Mouse (Mus musculus) midbrain, embryonic 16.5 days (tissue): ENCODE measurements at regions not wholly inside any gene's neighbourhood (a gene's known extent, or its start where the extent isn't known, plus 50 kb on each side); places are given as distances from the start of the nearest gene placed in this dataset.

Experiments used
- ATAC-seq: fragments of 200-750 bp; cut with Nextera tagmentation; 2 replicates; pipeline ENCODE4 v1.8.0; 2017; ENCODE audit warnings: moderate TSS enrichment
- H3K27ac ChIP-seq: fragments of 300-500 bp; sonication (generic); 2 replicates; pipeline ENCODE4 v1.5.1; 2014; ENCODE audit warnings: mild to moderate bottlenecking, low read length, mixed read lengths
- H3K27me3 ChIP-seq: fragments of 300-500 bp; sonication (generic); 2 replicates; pipeline ENCODE4 v1.6.1; 2014; ENCODE audit warnings: low read depth, low read length, mixed read lengths; ENCODE audit not compliant: control insufficient read depth, insufficient read depth
- H3K36me3 ChIP-seq: fragments of 300-500 bp; sonication (generic); 2 replicates; pipeline ENCODE4 v1.6.1; 2014; ENCODE audit warnings: mild to moderate bottlenecking, low read length, moderate library complexity, mixed read lengths; ENCODE audit not compliant: control insufficient read depth, insufficient read depth
- H3K4me1 ChIP-seq: fragments of 300-500 bp; sonication (generic); 2 replicates; pipeline ENCODE4 v1.6.1; 2014; ENCODE audit warnings: mild to moderate bottlenecking, low read length, mixed read lengths; ENCODE audit not compliant: control insufficient read depth, insufficient read depth
- H3K4me2 ChIP-seq: fragments of 300-500 bp; sonication (generic); 2 replicates; pipeline ENCODE4 v1.6.1; 2014; ENCODE audit warnings: mild to moderate bottlenecking, low read length, mixed read lengths
- H3K4me3 ChIP-seq: fragments of 300-500 bp; sonication (generic); 2 replicates; pipeline ENCODE4 v1.5.1; 2014; ENCODE audit warnings: low read depth, mild to moderate bottlenecking, low read length, moderate library complexity, mixed read lengths
- H3K9ac ChIP-seq: fragments of 300-500 bp; sonication (generic); 2 replicates; pipeline ENCODE4 v1.6.1; 2014; ENCODE audit warnings: low read depth, low read length, mixed read lengths
- H3K9me3 ChIP-seq: fragments of 300-500 bp; sonication (generic); replicated peaks from 2 replicates; pipeline ENCODE4 v1.6.1; 2014; ENCODE audit warnings: mild to moderate bottlenecking, low read length, mixed read lengths; ENCODE audit not compliant: control insufficient read depth, poor library complexity, severe bottlenecking
- WGBS: fragments of 180-500 bp; shearing (Covaris S2); extraction: QIAGEN DNeasy Blood & Tissue Kit; methylation state at CpG from one replicate; pipeline ENCODE4 v1.1.7; 2014; 5-methylcytosine and 5-hydroxymethylcytosine counted together

DNA sequence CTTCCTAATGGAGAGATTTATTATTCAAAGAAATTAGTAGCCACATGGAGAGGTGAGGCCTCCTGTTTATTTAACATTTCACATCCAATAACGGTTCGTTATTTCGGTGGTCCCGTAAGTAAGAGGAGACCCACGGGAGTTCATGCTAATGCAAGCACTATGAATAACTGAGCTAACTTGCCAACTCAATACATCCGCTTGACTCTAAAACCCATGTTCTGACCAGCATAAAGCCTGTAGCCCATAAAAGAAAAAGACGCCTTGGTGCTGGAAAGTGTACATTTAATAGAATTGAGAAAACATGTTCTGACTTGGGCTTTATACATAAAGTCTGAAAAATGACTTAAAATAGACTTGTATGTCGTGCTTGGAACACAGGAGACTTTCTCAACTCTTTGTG, 198.1 kb upstream of the Dkk2 start:
- no peaks in the 10 kb centered on the region for H3K36me3 ChIP-seq
- no peaks in the 10 kb centered on the region for H3K9me3 ChIP-seq
- 89% methylated on average over 8 of the region's 8 CpGs for WGBS
- no peak for ATAC-seq
- H3K27ac ChIP-seq: no peak overlapping the region
- no peaks in the 10 kb centered on the region for H3K4me1 ChIP-seq
- no peak overlapping the region for H3K9ac ChIP-seq
- no peak overlapping the region for H3K4me2 ChIP-seq
- H3K27me3 ChIP-seq: no peaks in the 10 kb centered on the region
- no peak overlapping the region for H3K4me3 ChIP-seq

DNA sequence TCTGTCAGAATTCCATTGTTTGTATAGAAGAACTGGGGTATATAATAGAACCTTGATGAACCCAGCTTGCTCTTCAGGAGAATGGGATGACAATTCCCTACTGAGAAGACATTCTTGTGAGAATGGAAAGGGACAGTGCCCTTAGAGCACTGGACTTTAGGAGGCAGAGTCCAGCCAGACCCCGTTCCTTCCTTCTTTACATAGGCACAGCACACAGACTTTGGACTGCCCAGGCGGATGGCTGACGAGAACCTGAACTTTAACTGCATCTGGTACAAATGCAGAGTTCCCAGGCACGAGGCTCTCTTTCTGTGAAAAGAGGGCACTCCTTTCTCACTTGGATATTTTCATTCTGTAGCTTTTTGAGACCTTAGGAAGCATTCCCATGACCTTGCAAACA, 197.4 kb upstream of the Dkk2 start:
- no peak overlapping the region for H3K9ac ChIP-seq
- no peaks in the 10 kb centered on the region for H3K36me3 ChIP-seq
- 82% methylated on average over 4 of the region's 4 CpGs for WGBS
- no peak overlapping the region for H3K4me3 ChIP-seq
- ATAC-seq: no peak
- H3K9me3 ChIP-seq: no peaks in the 10 kb centered on the region
- H3K4me2 ChIP-seq: no peak overlapping the region
- H3K27me3 ChIP-seq: no peaks in the 10 kb centered on the region
- no peaks in the 10 kb centered on the region for H3K4me1 ChIP-seq
- H3K27ac ChIP-seq: no peak overlapping the region

DNA sequence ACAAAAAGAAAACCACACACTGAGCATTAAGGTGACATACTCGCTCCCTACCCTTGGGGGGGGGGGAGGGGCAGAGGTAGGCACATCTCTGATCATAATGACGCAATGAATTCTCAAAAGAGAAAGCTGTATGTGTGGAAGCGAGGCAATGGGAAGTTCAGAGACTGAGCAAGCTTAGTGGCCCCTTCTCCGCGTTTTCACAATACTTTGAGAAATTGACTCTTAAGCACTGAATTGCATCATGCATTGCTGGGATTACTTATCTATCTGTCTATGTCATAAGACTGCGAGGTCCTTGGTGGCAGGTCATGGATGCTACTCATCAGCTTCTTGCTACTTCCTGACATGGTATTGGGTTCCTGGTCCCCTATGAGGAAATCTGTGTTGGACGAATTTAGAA, 193.2 kb upstream of the Dkk2 start:
- Histone ChIP-seq H3K27me3 (no peaks in the 10 kb centered on the region), H3K9ac (no peak overlapping the region), H3K4me3 (no peak overlapping the region), H3K4me2 (no peak overlapping the region), H3K27ac (no peak overlapping the region), H3K4me1 (peaks cover 5% of the 10 kb centered on the region; the same call in 1 of the 2 replicates), H3K36me3 (no peaks in the 10 kb centered on the region), H3K9me3 (no peaks in the 10 kb centered on the region)
- no peak for ATAC-seq
- 92% methylated on average over 7 of the region's 7 CpGs for WGBS

DNA sequence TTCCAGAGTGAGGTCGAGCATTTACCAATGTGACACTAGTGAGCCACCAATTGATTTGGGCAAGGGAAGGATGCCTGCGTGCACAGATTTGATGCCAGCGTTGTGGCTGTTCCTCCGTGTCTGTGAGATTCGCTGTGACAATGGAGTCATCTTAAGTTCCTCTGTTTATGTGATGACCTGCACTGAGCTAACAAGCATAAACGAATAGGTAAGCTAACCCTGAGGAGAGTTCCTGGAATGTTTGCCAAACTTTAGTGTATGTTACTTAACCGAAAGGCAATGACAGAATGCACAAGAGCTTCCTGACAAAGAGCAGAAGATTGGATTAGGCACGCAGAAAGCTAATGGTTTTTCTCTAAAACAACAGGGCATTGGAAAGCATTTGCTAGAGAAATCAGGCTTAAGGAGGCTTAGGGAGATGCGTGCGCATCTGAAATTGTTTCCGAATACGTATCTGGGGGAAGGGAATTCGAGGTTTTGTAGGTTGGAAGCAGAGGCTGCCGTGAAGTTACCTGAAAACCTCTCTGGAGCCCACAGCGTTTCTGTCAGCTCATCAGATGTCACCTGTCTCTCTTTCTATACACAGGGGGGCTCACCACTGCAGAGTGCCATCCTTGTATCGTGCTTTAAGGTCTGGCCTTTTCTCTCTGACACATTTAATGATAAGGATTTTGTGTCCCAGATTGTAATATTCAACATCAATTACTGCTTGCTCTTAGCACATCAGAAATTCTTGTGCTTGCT, 191.9 kb upstream of the Dkk2 start:
- 0 out of 2 replicates have a peak overlapping the region, but pooled peaks have one; percentile 30 for H3K9ac ChIP-seq
- ATAC-seq: peak; percentile 71
- H3K4me3 ChIP-seq: peak overlapping the region; percentile 18; the same call in 1 of the 2 replicates
- peak overlapping the region; percentile 50; the same call in 1 of the 2 replicates for H3K27ac ChIP-seq
- H3K36me3 ChIP-seq: no peaks in the 10 kb centered on the region
- H3K27me3 ChIP-seq: no peaks in the 10 kb centered on the region
- WGBS: 31% methylated on average over 16 of the region's 16 CpGs
- H3K4me1 ChIP-seq: peaks cover 5% of the 10 kb centered on the region; the same call in 1 of the 2 replicates
- H3K9me3 ChIP-seq: no peaks in the 10 kb centered on the region
- peak overlapping the region; percentile 47 for H3K4me2 ChIP-seq

DNA sequence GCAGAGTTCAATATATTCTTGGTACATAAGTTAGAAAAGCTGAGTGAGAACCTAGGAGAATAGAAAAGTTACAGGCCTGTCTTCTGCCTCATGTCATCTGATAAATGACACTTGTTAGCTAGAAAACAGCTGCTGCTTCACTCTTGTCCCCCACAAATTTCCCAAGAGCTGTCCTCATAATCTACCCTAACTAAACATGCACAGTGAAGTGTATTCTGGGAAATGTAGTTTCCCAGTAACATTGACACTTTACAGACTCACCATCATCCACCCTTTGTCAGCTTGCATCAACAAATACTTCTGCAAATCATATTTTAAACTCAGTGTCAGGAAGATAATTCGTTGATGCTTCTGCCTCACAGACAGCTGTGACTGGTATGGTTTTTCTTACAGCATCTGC, 190.0 kb upstream of the Dkk2 start:
- Histone ChIP-seq H3K4me2 (no peak overlapping the region), H3K4me1 (peaks cover 5% of the 10 kb centered on the region; the same call in 1 of the 2 replicates), H3K9ac (no peak overlapping the region), H3K27me3 (no peaks in the 10 kb centered on the region), H3K4me3 (no peak overlapping the region), H3K9me3 (no peaks in the 10 kb centered on the region), H3K27ac (no peak overlapping the region), H3K36me3 (no peaks in the 10 kb centered on the region)
- ATAC-seq: no peak
- 66% methylated on average over 1 of the region's 1 CpGs for WGBS

DNA sequence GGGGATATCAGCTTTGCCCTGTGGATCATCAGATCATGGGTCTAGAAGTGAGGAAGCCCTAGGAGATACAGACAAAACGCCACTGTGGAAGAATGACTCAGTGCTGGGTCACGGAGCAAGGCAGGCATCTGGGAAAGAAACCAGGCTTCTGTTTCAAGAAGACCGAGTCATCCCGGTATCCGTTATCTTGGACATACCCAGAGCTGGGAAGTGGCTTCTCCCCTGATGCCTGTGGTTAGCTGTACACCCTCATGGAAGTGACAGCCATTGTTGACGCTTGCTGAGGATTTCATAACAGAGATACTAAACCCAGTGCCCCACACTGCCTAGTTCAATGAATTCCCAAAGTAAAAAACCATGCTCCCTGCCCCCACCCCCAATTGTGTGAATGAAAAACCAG, 171.6 kb upstream of the Dkk2 start:
- Histone ChIP-seq H3K27me3 (no peaks in the 10 kb centered on the region), H3K9ac (no peak overlapping the region), H3K36me3 (no peaks in the 10 kb centered on the region), H3K27ac (no peak overlapping the region), H3K4me3 (no peak overlapping the region), H3K4me1 (no peaks in the 10 kb centered on the region; the same call in 1 of the 2 replicates), H3K4me2 (no peak overlapping the region), H3K9me3 (no peaks in the 10 kb centered on the region)
- 98% methylated on average over 6 of the region's 6 CpGs for WGBS
- no peak for ATAC-seq

DNA sequence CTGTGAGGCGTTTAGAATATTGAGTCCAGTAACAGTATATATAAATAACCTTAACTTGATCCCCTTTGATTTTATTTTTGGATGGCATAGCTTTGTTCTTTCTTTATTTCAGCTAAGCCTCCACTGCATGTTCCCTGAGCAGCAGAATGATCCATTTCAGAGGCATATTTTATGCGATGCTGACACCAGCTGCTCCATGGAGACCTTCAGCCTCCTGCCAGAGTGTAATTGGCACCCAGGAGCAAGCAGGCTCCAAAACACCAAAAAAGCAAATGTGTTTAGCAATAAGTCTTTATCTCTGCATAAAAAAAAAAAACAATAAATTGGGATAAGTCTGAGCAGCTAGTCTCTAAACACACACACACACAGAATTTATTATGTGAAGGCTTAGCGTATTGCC, 170.7 kb upstream of the Dkk2 start:
- Histone ChIP-seq H3K36me3 (no peaks in the 10 kb centered on the region), H3K4me2 (no peak overlapping the region), H3K4me1 (no peaks in the 10 kb centered on the region), H3K9ac (no peak overlapping the region), H3K9me3 (no peaks in the 10 kb centered on the region), H3K27me3 (no peaks in the 10 kb centered on the region), H3K4me3 (no peak overlapping the region), H3K27ac (no peak overlapping the region)
- WGBS: 82% methylated on average over 3 of the region's 3 CpGs
- ATAC-seq: no peak

DNA sequence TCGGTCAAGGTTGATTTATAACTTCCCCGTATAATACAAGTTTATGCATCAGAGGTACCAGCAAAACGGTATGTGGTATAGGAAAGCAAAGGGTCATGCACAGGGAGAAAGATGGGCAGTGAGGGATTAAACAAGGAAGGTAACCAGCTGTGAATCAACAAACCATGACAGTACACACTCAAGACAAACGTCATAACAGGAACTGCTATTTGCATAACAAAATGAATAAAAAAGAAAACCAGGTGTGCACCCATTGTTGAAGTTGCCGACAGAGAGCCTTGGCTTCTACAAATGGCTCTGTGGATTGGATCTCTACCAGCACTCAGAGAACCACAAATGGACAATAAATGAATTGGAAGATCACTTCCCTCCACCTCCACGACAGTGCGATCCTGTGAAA, 170.1 kb upstream of the Dkk2 start:
- Histone ChIP-seq H3K9ac (no peak overlapping the region), H3K27ac (no peak overlapping the region), H3K4me2 (no peak overlapping the region), H3K27me3 (no peaks in the 10 kb centered on the region), H3K4me3 (no peak overlapping the region), H3K4me1 (no peaks in the 10 kb centered on the region), H3K9me3 (no peaks in the 10 kb centered on the region), H3K36me3 (no peaks in the 10 kb centered on the region)
- no peak for ATAC-seq
- 74% methylated on average over 7 of the region's 7 CpGs for WGBS

DNA sequence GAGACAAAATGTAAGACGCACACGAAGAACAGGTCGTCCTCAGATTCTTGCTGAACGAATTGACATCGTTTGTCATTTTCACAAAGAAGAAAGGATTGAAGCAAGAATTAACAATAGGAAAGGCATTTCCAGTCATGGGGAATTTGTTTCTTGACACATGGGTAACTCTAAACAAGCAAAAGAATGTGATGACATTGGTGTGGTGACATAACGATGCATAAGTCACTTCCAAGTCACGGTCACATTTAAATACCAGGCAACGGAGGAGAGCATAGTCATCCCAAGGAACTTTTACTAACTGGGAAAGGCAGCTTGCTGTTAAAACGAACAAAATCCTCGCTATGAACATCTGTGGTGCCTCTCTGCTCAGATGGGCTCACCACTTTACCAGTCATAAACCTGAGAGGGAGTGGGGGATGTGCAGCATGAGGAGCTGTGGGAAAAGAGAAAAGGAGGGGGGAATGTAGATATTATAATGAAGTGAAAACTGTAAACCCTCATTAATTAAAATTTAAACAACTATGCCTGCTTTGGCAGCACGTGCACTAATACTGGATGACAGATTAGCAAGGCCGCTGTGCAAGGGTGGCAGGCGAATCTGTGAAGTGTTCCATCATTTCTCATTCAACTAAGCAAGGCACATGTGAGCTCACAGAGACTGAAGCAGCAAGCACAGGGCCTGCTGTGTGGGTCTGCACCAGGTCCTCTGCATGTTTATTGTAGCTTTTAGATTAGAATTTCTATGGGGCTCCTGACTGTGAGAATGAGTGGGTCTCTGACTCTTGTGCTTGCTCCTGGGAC, 167.2 kb upstream of the Dkk2 start:
- WGBS: 75% methylated on average over 13 of the region's 13 CpGs
- H3K4me2 ChIP-seq: no peak overlapping the region
- no peak overlapping the region for H3K9ac ChIP-seq
- H3K9me3 ChIP-seq: no peaks in the 10 kb centered on the region
- no peaks in the 10 kb centered on the region for H3K36me3 ChIP-seq
- H3K27me3 ChIP-seq: no peaks in the 10 kb centered on the region
- no peak for ATAC-seq
- H3K27ac ChIP-seq: no peak overlapping the region
- H3K4me1 ChIP-seq: no peaks in the 10 kb centered on the region
- no peak overlapping the region for H3K4me3 ChIP-seq
